Mouse (Mus musculus): ENCODE results near the gene Evc2. TPM values are rescaled to one million over a fixed set of nuclear protein-coding genes. Genes with fewer than 3 reads are reported as not detected.

Gene Evc2
- total RNA-seq, 2 experiments from 2014 or later: not detected

- no peak for ATAC-seq (replicated peaks; ENCODE audit: low FRiP score, poor library complexity, severe bottlenecking)
Observed at GRCm38 (mm10) chr5:37362618-37363017, 24.3 kb downstream of the Evc2 start.

- no peak for ATAC-seq (replicated peaks; ENCODE audit: low FRiP score, poor library complexity, severe bottlenecking)
Observed at GRCm38 (mm10) chr5:37363284-37363683, 25.0 kb downstream of the Evc2 start.

GRCm38 (mm10) chr5:37365751-37366150 lies 27.5 kb downstream of the Evc2 start:
- ATAC-seq (replicated peaks; ENCODE audit: low FRiP score, poor library complexity, severe bottlenecking): no peak

GRCm38 (mm10) chr5:37368796-37369195 lies 30.5 kb downstream of the Evc2 start:
- ATAC-seq (replicated peaks; ENCODE audit: low FRiP score, poor library complexity, severe bottlenecking): no peak

GRCm38 (mm10) chr5:37377376-37377775 lies 39.1 kb downstream of the Evc2 start:
- no peak for ATAC-seq (replicated peaks; ENCODE audit: low FRiP score, poor library complexity, severe bottlenecking)

GRCm38 (mm10) chr5:37380641-37381040 lies 42.3 kb downstream of the Evc2 start:
- ATAC-seq (replicated peaks; ENCODE audit: low FRiP score, poor library complexity, severe bottlenecking): no peak

- no peak for ATAC-seq (replicated peaks; ENCODE audit: low FRiP score, poor library complexity, severe bottlenecking)
Observed at GRCm38 (mm10) chr5:37383570-37383969, 45.3 kb downstream of the Evc2 start.

- ATAC-seq (replicated peaks; ENCODE audit: low FRiP score, poor library complexity, severe bottlenecking): no peak
Observed at GRCm38 (mm10) chr5:37388646-37389045, 50.3 kb downstream of the Evc2 start.

GRCm38 (mm10) chr5:37389808-37390495 lies 51.7 kb downstream of the Evc2 start:
- ATAC-seq (replicated peaks; ENCODE audit: low FRiP score, poor library complexity, severe bottlenecking): no peak

- ATAC-seq (replicated peaks; ENCODE audit: low FRiP score, poor library complexity, severe bottlenecking): no peak
Observed at GRCm38 (mm10) chr5:37390923-37391322, 52.6 kb downstream of the Evc2 start.

GRCm38 (mm10) chr5:37391901-37392300 lies 53.6 kb downstream of the Evc2 start:
- ATAC-seq (replicated peaks; ENCODE audit: low FRiP score, poor library complexity, severe bottlenecking): no peak

GRCm38 (mm10) chr5:37395172-37396030 lies 57.1 kb downstream of the Evc2 start:
- ATAC-seq (replicated peaks; ENCODE audit: low FRiP score, poor library complexity, severe bottlenecking): no peak

- ATAC-seq (replicated peaks; ENCODE audit: low FRiP score, poor library complexity, severe bottlenecking): no peak
Observed at GRCm38 (mm10) chr5:37419028-37419427, 80.7 kb downstream of the Evc2 start.

- ATAC-seq (replicated peaks; ENCODE audit: low FRiP score, poor library complexity, severe bottlenecking): no peak
Observed at GRCm38 (mm10) chr5:37427210-37427609, 88.9 kb downstream of the Evc2 start.

GRCm38 (mm10) chr5:37435417-37435816 lies 97.1 kb downstream of the Evc2 start:
- ATAC-seq (replicated peaks; ENCODE audit: low FRiP score, poor library complexity, severe bottlenecking): no peak

- ATAC-seq (replicated peaks; ENCODE audit: low FRiP score, poor library complexity, severe bottlenecking): no peak
Observed at GRCm38 (mm10) chr5:37442767-37443166, 104.5 kb downstream of the Evc2 start.

- no peak for ATAC-seq (replicated peaks; ENCODE audit: low FRiP score, poor library complexity, severe bottlenecking)
Observed at GRCm38 (mm10) chr5:37447546-37447945, 109.2 kb downstream of the Evc2 start.

- no peak for ATAC-seq (replicated peaks; ENCODE audit: low FRiP score, poor library complexity, severe bottlenecking)
Observed at GRCm38 (mm10) chr5:37456590-37456989, 118.3 kb downstream of the Evc2 start.

- ATAC-seq (replicated peaks; ENCODE audit: low FRiP score, poor library complexity, severe bottlenecking): no peak
Observed at GRCm38 (mm10) chr5:37457191-37457590, 118.9 kb downstream of the Evc2 start.

- ATAC-seq (replicated peaks; ENCODE audit: low FRiP score, poor library complexity, severe bottlenecking): no peak
Observed at GRCm38 (mm10) chr5:37457831-37458230, 119.5 kb downstream of the Evc2 start.

- no peak for ATAC-seq (replicated peaks; ENCODE audit: low FRiP score, poor library complexity, severe bottlenecking)
Observed at GRCm38 (mm10) chr5:37458236-37458635, 119.9 kb downstream of the Evc2 start.

Measured in erythroblast, adult 5-6 weeks (primary cell).